ENCODE assay signal across 8 mouse cellular contexts in the genomic region with DNA sequence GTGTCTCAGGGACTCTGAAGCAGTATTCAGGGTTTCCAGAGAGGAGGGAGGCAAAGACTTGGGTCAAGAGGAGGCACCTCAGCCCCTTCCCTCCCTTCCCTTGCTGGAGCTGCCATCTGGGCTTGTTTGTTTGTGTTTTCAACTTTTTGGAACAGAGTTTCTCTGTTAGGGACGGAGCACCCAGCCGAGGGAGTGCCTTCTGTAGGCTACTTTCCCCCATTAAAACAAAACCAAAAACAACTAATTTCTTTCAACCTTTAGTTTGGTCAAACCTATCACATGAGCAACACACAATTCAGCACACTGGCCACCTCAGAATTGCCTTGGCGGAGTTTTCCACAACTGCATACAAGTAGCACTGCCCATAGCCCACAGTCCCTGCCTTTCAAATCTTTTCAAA. TPM values are rescaled to one million over a fixed set of nuclear protein-coding genes. Genes with fewer than 3 reads are reported as not detected.
A peak's percentile ranks its signal among the peaks of the same experiment; 100 is the strongest.
DNase-seq lines count a peak whose midpoint lies in the region; ATAC-seq lines count a peak whose summit lies in the region.

No protein-coding gene starts in this region.

- peak overlapping the region; percentile 56 for H3K4me3 ChIP-seq in heart, embryonic 15.5 days
- H3K4me3 ChIP-seq in midbrain, embryonic 10.5 days: peak overlapping the region; percentile 58; the same call in 1 of the 2 replicates

- H3K9ac ChIP-seq in heart, embryonic 15.5 days: peak overlapping the region; percentile 52

- H3K27me3 ChIP-seq in heart, embryonic 15.5 days: no peaks in the 10 kb centered on the region
- H3K27me3 ChIP-seq in midbrain, embryonic 10.5 days (ENCODE audit: low read depth, poor library complexity, severe bottlenecking): peaks cover 26% of the 10 kb centered on the region

- no peak for ATAC-seq in heart, embryonic 15.5 days (replicated peaks; ENCODE audit: insufficient number of reproducible peaks, insufficient read depth, low FRiP score, low read depth)
- ATAC-seq in megakaryocyte progenitor cell, adult 5-6 weeks (replicated peaks; ENCODE audit: poor library complexity): no peak
- ATAC-seq in inflammation-experienced regulatory T-cells, adult 6 months: no peak

- WGBS in heart, embryonic 15.5 days: 52% methylated on average over 3 of the region's 3 CpGs
- WGBS in midbrain, embryonic 10.5 days: 37% methylated on average over 3 of the region's 3 CpGs

- H3K36me3 ChIP-seq in heart, embryonic 15.5 days: no peaks in the 10 kb centered on the region
- no peaks in the 10 kb centered on the region for H3K36me3 ChIP-seq in midbrain, embryonic 10.5 days

- H3K27ac ChIP-seq in heart, embryonic 15.5 days: 0 out of 2 replicates have a peak overlapping the region, but pooled peaks have one; percentile 6
- H3K27ac ChIP-seq in midbrain, embryonic 10.5 days (replicated peaks): no peak overlapping the region

- peak; percentile 45 for DNase-seq in embryo, embryonic 11 days
- DNase-seq in embryo, embryonic 9.5 days (ENCODE audit: extremely low spot score): no peak
- peak; percentile 24 for DNase-seq in Muller cell, postnatal 12 days (ENCODE audit: inconsistent ontology term)
- no peak for DNase-seq in midbrain, embryonic 10.5 days (ENCODE audit: low spot score)
- DNase-seq in cerebellum, postnatal 25 days: no peak

- H3K4me1 ChIP-seq in heart, embryonic 15.5 days (replicated peaks): peaks cover 29% of the 10 kb centered on the region
- peaks cover 19% of the 10 kb centered on the region for H3K4me1 ChIP-seq in midbrain, embryonic 10.5 days

- no peaks in the 10 kb centered on the region for H3K9me3 ChIP-seq in heart, embryonic 15.5 days (replicated peaks)
- H3K9me3 ChIP-seq in midbrain, embryonic 10.5 days (replicated peaks): no peaks in the 10 kb centered on the region

- peak overlapping the region; percentile 61 for H3K4me2 ChIP-seq in heart, embryonic 15.5 days

RNA-seq across cellular contexts. Expression of a gene that starts 1.2 kb away (rescaled TPM):
- polyA plus RNA-seq in heart, embryonic 15.5 days (2015; fragmentation: Nextera tagmentation; extraction: Ambion mirVana): 9.4 and 10.3 TPM in 2 replicates
- 5.8 TPM in 2 replicates for polyA plus RNA-seq in midbrain, embryonic 10.5 days (2016; fragmentation: Nextera tagmentation; extraction: Ambion mirVana)
- 0.71 and 0.86 TPM in 2 replicates for total RNA-seq in megakaryocyte progenitor cell, adult 5-6 weeks (2015)
- 1.3 and 2.5 TPM in 2 replicates for total RNA-seq in megakaryocyte progenitor cell, adult 5-6 weeks (2017)
- polyA plus RNA-seq in inflammation-experienced regulatory T-cells, adult 6 months (2017; shearing (Covaris generic)): 1 to 10 TPM; 1.4 to 4.8 (median 3.6) TPM

RNA-seq across cellular contexts. Expression of a gene that starts 11.6 kb away (rescaled TPM):
- 3.3 and 3.5 TPM in 2 replicates for polyA plus RNA-seq in heart, embryonic 15.5 days (2015; fragmentation: Nextera tagmentation; extraction: Ambion mirVana)
- 2.8 and 3.2 TPM in 2 replicates for polyA plus RNA-seq in midbrain, embryonic 10.5 days (2016; fragmentation: Nextera tagmentation; extraction: Ambion mirVana)
- 6.8 and 8.2 TPM in 2 replicates for total RNA-seq in megakaryocyte progenitor cell, adult 5-6 weeks (2015)
- total RNA-seq in megakaryocyte progenitor cell, adult 5-6 weeks (2017): 8.5 and 10.4 TPM in 2 replicates
- 1 to 10 TPM; 2.1 to 3.5 (median 3.1) TPM for polyA plus RNA-seq in inflammation-experienced regulatory T-cells, adult 6 months (2017; shearing (Covaris generic))

Comparison
In these comparisons a context has a peak if more than half of its experiments do, and no peak if none do; other contexts are left out.
1. DNase-seq: peak in embryo, embryonic 11 days (single experiment) and Muller cell, postnatal 12 days (single experiment); none in embryo, embryonic 9.5 days (single experiment), midbrain, embryonic 10.5 days (single experiment) and cerebellum, postnatal 25 days (0 of 2).